Mouse (Mus musculus): ENCODE measurements around the gene Fbxl3. TPM values are rescaled to one million over a fixed set of nuclear protein-coding genes. Genes with fewer than 3 reads are reported as not detected.

Gene Fbxl3
- total RNA-seq, 1 experiment: 32.6 TPM

GRCm38 (mm10) chr14:103075166-103075565 is 24.2 kb downstream of the Fbxl3 start:
- no peak for DNase-seq (ENCODE audit: low read depth, low spot score)
- Histone ChIP-seq H3K36me3 (ENCODE audit: control insufficient read depth, insufficient read depth, low read length, poor library complexity, severe bottlenecking) (peaks cover 24% of the 10 kb centered on the region), H3K9ac (ENCODE audit: insufficient read depth, low read depth, low read length, poor library complexity, severe bottlenecking) (no peak overlapping the region), H3K27ac (ENCODE audit: insufficient read depth, low read depth, low read length, poor library complexity, severe bottlenecking) (no peak overlapping the region), H3K9me3 (ENCODE audit: control insufficient read depth, insufficient read depth, low read depth, low read length) (no peaks in the 10 kb centered on the region), H3K4me3 (ENCODE audit: insufficient read depth in 1 of 2, low read depth in 1 of 2, low read length in 2 of 2, poor library complexity in 1 of 2, severe bottlenecking in 1 of 2) (no peak overlapping the region), H3K4me1 (ENCODE audit: control insufficient read depth in 2 of 2, insufficient read depth in 2 of 2, low read length in 2 of 2, poor library complexity in 1 of 2) (peaks cover 0 to 10% of the 10 kb centered on the region in 2 experiments; a peak in 2 of 4 replicates)
- in situ Hi-C loops (cut with MboI; ENCODE audit: low sequenced_read_pairs in 2 of 2, unreplicated experiment in 2 of 2): no loop called here
- no peak for TF ChIP-seq ZC3H11A (IDR thresholded peaks at IDR 0.05; ENCODE audit: borderline replicate concordance, low read depth, low read length)
- TF ChIP-seq ZNF384 (IDR thresholded peaks at IDR 0.05; ENCODE audit: low read depth, low read length): no peak
- no peak for TF ChIP-seq HCFC1 (IDR thresholded peaks at IDR 0.05; ENCODE audit: borderline replicate concordance, insufficient read depth, low read length)
- TF ChIP-seq CHD2 (IDR thresholded peaks at IDR 0.05; ENCODE audit: low read depth, low read length): no peak
- TF ChIP-seq MAFK (IDR thresholded peaks at IDR 0.05; ENCODE audit: insufficient read depth, low read depth, low read length): no peak

DNA sequence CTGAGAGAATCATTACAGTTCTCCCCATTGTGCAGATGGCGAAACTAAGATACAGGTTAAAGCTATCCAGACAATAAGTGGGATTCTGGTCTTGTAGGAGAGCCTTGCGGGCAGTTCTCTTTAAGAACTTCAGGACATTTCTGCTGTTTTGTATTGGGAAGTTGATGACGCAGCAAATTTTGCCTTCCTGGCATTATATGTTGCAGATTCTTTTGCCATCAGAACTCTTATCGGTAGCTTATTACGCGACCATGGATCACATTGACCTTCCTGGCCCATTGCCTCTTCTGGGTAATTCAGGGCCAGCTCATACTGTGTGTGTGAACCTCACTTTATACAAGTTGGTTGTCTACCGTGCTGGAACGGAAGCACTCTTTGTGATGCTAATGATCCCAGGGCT is 25.5 kb downstream of the Fbxl3 start:
- Histone ChIP-seq H3K36me3 (ENCODE audit: control insufficient read depth, insufficient read depth, low read length, poor library complexity, severe bottlenecking) (peaks cover 24% of the 10 kb centered on the region), H3K27ac (ENCODE audit: insufficient read depth, low read depth, low read length, poor library complexity, severe bottlenecking) (no peak overlapping the region), H3K9ac (ENCODE audit: insufficient read depth, low read depth, low read length, poor library complexity, severe bottlenecking) (no peak overlapping the region), H3K9me3 (ENCODE audit: control insufficient read depth, insufficient read depth, low read depth, low read length) (no peaks in the 10 kb centered on the region), H3K4me3 (ENCODE audit: insufficient read depth in 1 of 2, low read depth in 1 of 2, low read length in 2 of 2, poor library complexity in 1 of 2, severe bottlenecking in 1 of 2) (no peak overlapping the region), H3K4me1 (ENCODE audit: control insufficient read depth in 2 of 2, insufficient read depth in 2 of 2, low read length in 2 of 2, poor library complexity in 1 of 2) (peaks cover 0 to 9% of the 10 kb centered on the region in 2 experiments; a peak in 2 of 4 replicates)
- peak; percentile 81 for TF ChIP-seq MAFK (IDR thresholded peaks at IDR 0.05; ENCODE audit: insufficient read depth, low read depth, low read length)
- no peak for TF ChIP-seq ZC3H11A (IDR thresholded peaks at IDR 0.05; ENCODE audit: borderline replicate concordance, low read depth, low read length)
- in situ Hi-C loops (cut with MboI; ENCODE audit: low sequenced_read_pairs in 2 of 2, unreplicated experiment in 2 of 2): no loop called here
- DNase-seq (ENCODE audit: low read depth, low spot score): no peak

DNA sequence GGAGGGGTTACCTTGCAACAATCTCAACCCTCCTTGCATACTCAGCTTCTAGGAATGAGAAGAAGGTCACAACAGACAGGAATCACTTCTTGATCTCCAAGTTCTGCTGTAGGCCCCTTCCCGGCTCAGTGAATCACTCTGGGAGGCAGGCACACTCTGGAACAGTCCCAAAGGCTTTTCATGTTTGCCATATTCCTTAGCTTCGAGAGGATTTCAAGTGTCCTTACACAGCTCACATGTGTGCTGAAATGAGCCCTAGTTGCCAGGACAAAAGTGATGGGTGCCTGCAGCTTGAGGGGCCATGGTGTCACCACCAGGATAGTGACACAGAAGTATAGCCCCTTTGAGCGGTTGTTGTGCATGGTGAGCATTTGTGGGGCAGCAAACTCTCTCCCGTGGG is 26.6 kb downstream of the Fbxl3 start:
- no peak for DNase-seq (ENCODE audit: low read depth, low spot score)
- in situ Hi-C loops (cut with MboI; ENCODE audit: low sequenced_read_pairs in 2 of 2, unreplicated experiment in 2 of 2): no loop called here
- no peaks in the 10 kb centered on the region for H3K9me3 ChIP-seq (ENCODE audit: control insufficient read depth, insufficient read depth, low read depth, low read length)
- no peak overlapping the region for H3K9ac ChIP-seq (ENCODE audit: insufficient read depth, low read depth, low read length, poor library complexity, severe bottlenecking)
- H3K4me1 ChIP-seq (ENCODE audit: control insufficient read depth in 2 of 2, insufficient read depth in 2 of 2, low read length in 2 of 2, poor library complexity in 1 of 2): peaks cover 0 to 6% of the 10 kb centered on the region in 2 experiments; a peak in 2 of 4 replicates
- TF ChIP-seq HCFC1 (IDR thresholded peaks at IDR 0.05; ENCODE audit: borderline replicate concordance, insufficient read depth, low read length): no peak
- TF ChIP-seq CHD2 (IDR thresholded peaks at IDR 0.05; ENCODE audit: low read depth, low read length): no peak
- TF ChIP-seq ZNF384 (IDR thresholded peaks at IDR 0.05; ENCODE audit: low read depth, low read length): no peak
- no peak for TF ChIP-seq MAFK (IDR thresholded peaks at IDR 0.05; ENCODE audit: insufficient read depth, low read depth, low read length)
- no peak for TF ChIP-seq ZC3H11A (IDR thresholded peaks at IDR 0.05; ENCODE audit: borderline replicate concordance, low read depth, low read length)
- peaks cover 24% of the 10 kb centered on the region for H3K36me3 ChIP-seq (ENCODE audit: control insufficient read depth, insufficient read depth, low read length, poor library complexity, severe bottlenecking)
- H3K4me3 ChIP-seq (ENCODE audit: insufficient read depth in 1 of 2, low read depth in 1 of 2, low read length in 2 of 2, poor library complexity in 1 of 2, severe bottlenecking in 1 of 2): no peak overlapping the region
- no peak overlapping the region for H3K27ac ChIP-seq (ENCODE audit: insufficient read depth, low read depth, low read length, poor library complexity, severe bottlenecking)

- TF ChIP-seq CHD2 (IDR thresholded peaks at IDR 0.05; ENCODE audit: low read depth, low read length) (no peak), HCFC1 (IDR thresholded peaks at IDR 0.05; ENCODE audit: borderline replicate concordance, insufficient read depth, low read length) (no peak)
- H3K4me3 ChIP-seq (ENCODE audit: insufficient read depth in 1 of 2, low read depth in 1 of 2, low read length in 2 of 2, poor library complexity in 1 of 2, severe bottlenecking in 1 of 2): no peak overlapping the region
- peaks cover 20% of the 10 kb centered on the region; the same call in 1 of the 2 replicates for H3K36me3 ChIP-seq (ENCODE audit: control insufficient read depth, insufficient read depth, low read length, poor library complexity, severe bottlenecking)
- no peaks in the 10 kb centered on the region for H3K9me3 ChIP-seq (ENCODE audit: control insufficient read depth, insufficient read depth, low read depth, low read length)
- H3K4me1 ChIP-seq (ENCODE audit: control insufficient read depth in 2 of 2, insufficient read depth in 2 of 2, low read length in 2 of 2, poor library complexity in 1 of 2): peaks cover 0 to 4% of the 10 kb centered on the region in 2 experiments; a peak in 2 of 4 replicates
- no peak overlapping the region for H3K9ac ChIP-seq (ENCODE audit: insufficient read depth, low read depth, low read length, poor library complexity, severe bottlenecking)
- no peak for DNase-seq (ENCODE audit: low read depth, low spot score)
- in situ Hi-C loops (cut with MboI; ENCODE audit: low sequenced_read_pairs in 2 of 2, unreplicated experiment in 2 of 2): no loop called here
- H3K27ac ChIP-seq (ENCODE audit: insufficient read depth, low read depth, low read length, poor library complexity, severe bottlenecking): no peak overlapping the region
Measured at GRCm38 (mm10) chr14:103071471-103071870, 27.9 kb downstream of the Fbxl3 start.

GRCm38 (mm10) chr14:103070790-103071189 is 28.6 kb downstream of the Fbxl3 start:
- Histone ChIP-seq H3K9ac (ENCODE audit: insufficient read depth, low read depth, low read length, poor library complexity, severe bottlenecking) (peak overlapping the region; percentile 95), H3K4me3 (ENCODE audit: insufficient read depth in 1 of 2, low read depth in 1 of 2, low read length in 2 of 2, poor library complexity in 1 of 2, severe bottlenecking in 1 of 2) (peak overlapping the region; percentile 73 to 98), H3K4me1 (ENCODE audit: control insufficient read depth in 2 of 2, insufficient read depth in 2 of 2, low read length in 2 of 2, poor library complexity in 1 of 2) (peaks cover 0 to 4% of the 10 kb centered on the region in 2 experiments; a peak in 2 of 4 replicates), H3K9me3 (ENCODE audit: control insufficient read depth, insufficient read depth, low read depth, low read length) (no peaks in the 10 kb centered on the region), H3K27ac (ENCODE audit: insufficient read depth, low read depth, low read length, poor library complexity, severe bottlenecking) (no peak overlapping the region), H3K36me3 (ENCODE audit: control insufficient read depth, insufficient read depth, low read length, poor library complexity, severe bottlenecking) (peaks cover 18% of the 10 kb centered on the region; the same call in 1 of the 2 replicates)
- no peak for DNase-seq (ENCODE audit: low read depth, low spot score)
- TF ChIP-seq HCFC1 (IDR thresholded peaks at IDR 0.05; ENCODE audit: borderline replicate concordance, insufficient read depth, low read length): no peak
- TF ChIP-seq ZC3H11A (IDR thresholded peaks at IDR 0.05; ENCODE audit: borderline replicate concordance, low read depth, low read length): no peak
- TF ChIP-seq MAFK (IDR thresholded peaks at IDR 0.05; ENCODE audit: insufficient read depth, low read depth, low read length): no peak
- no peak for TF ChIP-seq ZNF384 (IDR thresholded peaks at IDR 0.05; ENCODE audit: low read depth, low read length)
- TF ChIP-seq CHD2 (IDR thresholded peaks at IDR 0.05; ENCODE audit: low read depth, low read length): no peak
- in situ Hi-C loops (cut with MboI; ENCODE audit: low sequenced_read_pairs in 2 of 2, unreplicated experiment in 2 of 2): no loop called here

Measured in ES-E14 (cell line).